Comparison of ENCODE assay signal across 8 mouse cellular contexts in genomic region chr8:11557768-11558629, GRCm38 (mm10). TPM values are rescaled to one million over a fixed set of nuclear protein-coding genes. Genes with fewer than 3 reads are reported as not detected.
DNase-seq lines count a peak whose midpoint lies in the region; ATAC-seq lines count a peak whose summit lies in the region.

No protein-coding gene starts in this region.

- peaks cover 23% of the 10 kb centered on the region for H3K4me1 ChIP-seq in hindbrain, embryonic 12.5 days

- H3K4me2 ChIP-seq in hindbrain, embryonic 12.5 days (replicated peaks), result peak overlapping the region; percentile 74

- peaks cover 13% of the 10 kb centered on the region for H3K36me3 ChIP-seq in hindbrain, embryonic 12.5 days

- peak overlapping the region; percentile 100 for H3K27ac ChIP-seq in hindbrain, embryonic 12.5 days

- ATAC-seq in hindbrain, embryonic 12.5 days (ENCODE audit: low FRiP score), result peak; percentile 80

- WGBS in hindbrain, embryonic 12.5 days, result under 1% methylated on average over 67 of the region's 67 CpGs

- H3K9ac ChIP-seq in hindbrain, embryonic 12.5 days, result peak overlapping the region; percentile 97

- no peaks in the 10 kb centered on the region for H3K9me3 ChIP-seq in hindbrain, embryonic 12.5 days (replicated peaks)

- no peaks in the 10 kb centered on the region for H3K27me3 ChIP-seq in hindbrain, embryonic 12.5 days

- peak overlapping the region; percentile 94 for H3K4me3 ChIP-seq in hindbrain, embryonic 12.5 days

- peak; percentile 99 for DNase-seq in NIH3T3 (ENCODE audit: low read depth)
- peak; percentile 98 to 99 for DNase-seq in cerebellum, postnatal 10 days
- DNase-seq in frontal cortex, postnatal 10 days (ENCODE audit: low spot score in 2 of 2), result peak; percentile 95 to 96
- DNase-seq in layer of hippocampus, postnatal 14 days (ENCODE audit: low spot score in 2 of 2), result peak; percentile 93 to 97
- DNase-seq in lung, postnatal 14 days, result peak; percentile 97
- peak; percentile 95 for DNase-seq in retina, adult 2 months (ENCODE audit: low read depth, low spot score)
- DNase-seq in thymus, postnatal 36 days, result peak; percentile 94 to 98

RNA-seq across cellular contexts. Expression of gene Ing1, which starts 2.6 kb away (rescaled TPM):
- polyA plus RNA-seq in hindbrain, embryonic 12.5 days (2016; fragmentation: Nextera tagmentation; extraction: Ambion mirVana), result 53.4 and 57.5 TPM in 2 replicates
- total RNA-seq in layer of hippocampus, postnatal 14 days (2021), result 10 to 100 TPM; 28.6 to 36.7 TPM

RNA-seq across cellular contexts. Expression of gene Cars2, which starts 7.4 kb away (rescaled TPM):
- 17.9 and 20.6 TPM in 2 replicates for polyA plus RNA-seq in hindbrain, embryonic 12.5 days (2016; fragmentation: Nextera tagmentation; extraction: Ambion mirVana)
- total RNA-seq in layer of hippocampus, postnatal 14 days (2021), result 10 to 100 TPM; 20.5 to 22.4 TPM

Comparison
In these comparisons a context has a peak if more than half of its experiments do, and no peak if none do; other contexts are left out.
1. Peak in every context shown above with its lines: DNase-seq, ATAC-seq, H3K4me3 ChIP-seq and H3K27ac ChIP-seq.